Mouse (Mus musculus) neural tube, embryonic 13.5 days (tissue): ENCODE measurements around the gene Pik3cb. TPM values are rescaled to one million over a fixed set of nuclear protein-coding genes. Genes with fewer than 3 reads are reported as not detected.

Source experiments
- ATAC-seq: fragments of 200-750 bp; cut with Nextera tagmentation; 2 replicates; pipeline ENCODE4 v1.8.0; 2017; ENCODE audit warnings: low read depth, mild to moderate bottlenecking, moderate TSS enrichment, moderate library complexity
- H3K27ac ChIP-seq: fragments of 300-500 bp; sonication (generic); replicated peaks from 2 replicates; pipeline ENCODE4 v1.5.1; 2015; ENCODE audit warnings: moderate library complexity, mild to moderate bottlenecking, inconsistent platforms
- H3K27me3 ChIP-seq: fragments of 300-500 bp; sonication (generic); 2 replicates; pipeline ENCODE4 v1.6.1; 2015; ENCODE audit warnings: mild to moderate bottlenecking, inconsistent platforms
- H3K36me3 ChIP-seq: fragments of 300-500 bp; sonication (generic); 2 replicates; pipeline ENCODE4 v1.6.1; 2015; ENCODE audit warnings: mild to moderate bottlenecking, inconsistent platforms
- H3K4me1 ChIP-seq: fragments of 300-500 bp; sonication (generic); replicated peaks from 2 replicates; pipeline ENCODE4 v1.6.1; 2015; ENCODE audit warnings: inconsistent platforms
- H3K4me2 ChIP-seq: fragments of 300-500 bp; sonication (generic); 2 replicates; pipeline ENCODE4 v1.6.1; 2015; ENCODE audit warnings: inconsistent platforms, mild to moderate bottlenecking, moderate library complexity
- H3K4me3 ChIP-seq: fragments of 300-500 bp; sonication (generic); 2 replicates; pipeline ENCODE4 v1.5.1; 2015; ENCODE audit warnings: mild to moderate bottlenecking, inconsistent platforms
- H3K9ac ChIP-seq: fragments of 300-500 bp; sonication (generic); 2 replicates; pipeline ENCODE4 v1.6.1; 2015; ENCODE audit warnings: moderate library complexity, mild to moderate bottlenecking, inconsistent platforms
- H3K9me3 ChIP-seq: fragments of 300-500 bp; sonication (generic); 2 replicates; pipeline ENCODE4 v1.6.1; 2016; ENCODE audit warnings: inconsistent platforms
- WGBS: fragments of 180-500 bp; shearing (Covaris S2); methylation state at CpG from one replicate; pipeline ENCODE4 v1.1.7; 2015; 5-methylcytosine and 5-hydroxymethylcytosine counted together
- polyA plus RNA-seq: library from polyadenylated mRNA; unstranded; fragments of >200 nt; fragmentation: Nextera tagmentation; extraction: Ambion mirVana; gene quantifications from 2 replicates; pipeline ENCODE4 v1.2.1, GENCODE M21; 2015

Pik3cb gene
- polyA plus RNA-seq, 1 experiment from 2014 or later: 2.1 TPM

GRCm38 (mm10) chr9:99065311-99065710 is 75.1 kb downstream of the Pik3cb start:
- no peak overlapping the region for H3K4me3 ChIP-seq
- 71% methylated on average over 5 of the region's 5 CpGs for WGBS
- no peaks in the 10 kb centered on the region for H3K4me1 ChIP-seq
- H3K9me3 ChIP-seq: no peaks in the 10 kb centered on the region
- peaks cover 42% of the 10 kb centered on the region for H3K36me3 ChIP-seq
- no peak overlapping the region for H3K4me2 ChIP-seq
- no peaks in the 10 kb centered on the region for H3K27me3 ChIP-seq
- H3K27ac ChIP-seq: no peak overlapping the region
- ATAC-seq: no peak
- no peak overlapping the region for H3K9ac ChIP-seq

DNA sequence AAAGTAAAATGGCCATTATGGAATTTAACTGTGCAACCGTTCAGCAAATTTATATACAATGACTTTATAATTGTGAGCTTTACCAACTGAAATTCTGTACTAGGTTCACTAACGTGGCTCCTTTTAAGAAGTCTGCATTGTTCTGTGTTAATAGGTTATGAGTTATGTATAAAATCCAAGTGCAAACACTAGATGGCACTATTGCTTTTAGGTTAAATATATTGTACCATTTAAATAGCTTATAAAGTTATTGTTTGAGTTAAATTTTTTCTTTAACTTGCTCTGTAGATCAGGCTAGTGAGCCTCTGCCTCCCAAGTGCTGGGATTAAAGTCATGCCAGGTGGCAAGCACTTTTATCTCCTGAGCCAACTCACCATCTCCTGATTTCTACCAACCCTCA is 76.2 kb downstream of the Pik3cb start:
- H3K9me3 ChIP-seq: no peaks in the 10 kb centered on the region

DNA sequence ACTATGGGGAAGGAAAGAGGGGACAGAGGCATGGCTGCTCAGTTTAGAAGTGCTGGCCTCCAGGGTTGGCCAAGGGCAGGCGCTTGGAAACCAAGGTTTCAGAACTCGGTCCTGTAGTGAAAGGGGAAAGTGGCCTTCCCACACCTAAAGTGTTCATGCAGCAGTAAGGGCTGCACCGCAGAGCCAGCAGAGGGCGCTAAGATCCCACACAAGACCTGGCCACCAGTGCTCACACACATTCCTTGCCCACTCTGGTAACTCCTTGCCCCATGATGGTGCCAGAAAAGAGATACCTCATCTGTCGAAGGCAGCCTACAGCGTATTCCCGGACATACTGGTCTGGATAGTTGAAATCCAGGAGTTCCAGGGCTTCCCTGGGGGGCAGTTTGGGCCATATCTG is 77.9 kb downstream of the Pik3cb start:
- WGBS: 42% methylated on average over 7 of the region's 7 CpGs
- no peak overlapping the region for H3K27ac ChIP-seq
- no peaks in the 10 kb centered on the region for H3K9me3 ChIP-seq
- no peak overlapping the region for H3K9ac ChIP-seq
- no peak overlapping the region for H3K4me2 ChIP-seq
- no peaks in the 10 kb centered on the region for H3K4me1 ChIP-seq
- no peak overlapping the region for H3K4me3 ChIP-seq
- H3K27me3 ChIP-seq: no peaks in the 10 kb centered on the region
- peaks cover 43% of the 10 kb centered on the region for H3K36me3 ChIP-seq
- ATAC-seq: peak; percentile 83

More for the DNA sequence above, 76.2 kb downstream of the Pik3cb start:
- 59% methylated on average over 2 of the region's 2 CpGs for WGBS
- Histone ChIP-seq H3K27ac (no peak overlapping the region), H3K4me2 (no peak overlapping the region), H3K36me3 (peaks cover 39% of the 10 kb centered on the region), H3K4me3 (no peak overlapping the region), H3K27me3 (no peaks in the 10 kb centered on the region), H3K9ac (no peak overlapping the region), H3K4me1 (no peaks in the 10 kb centered on the region)
- no peak for ATAC-seq

DNA sequence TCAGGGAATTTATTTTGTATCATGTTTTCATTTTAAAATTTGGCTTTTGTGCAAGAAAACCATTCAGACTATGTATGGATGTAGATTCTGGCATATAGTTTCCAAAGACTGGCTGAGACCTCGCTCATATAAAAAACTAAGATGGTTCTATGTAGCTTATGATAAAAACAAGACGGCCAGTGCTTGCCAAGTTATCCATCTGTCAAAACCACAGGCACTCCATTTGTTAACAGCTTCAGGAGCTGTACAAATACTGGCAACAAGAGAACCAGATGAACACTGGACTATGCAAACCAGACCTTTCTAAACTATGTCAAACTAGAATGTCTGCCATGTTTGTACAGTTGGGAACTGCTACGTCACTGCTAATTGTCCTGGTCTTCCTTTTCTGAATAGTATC is 82.7 kb downstream of the Pik3cb start:
- Histone ChIP-seq H3K4me2 (no peak overlapping the region), H3K36me3 (peaks cover 31% of the 10 kb centered on the region), H3K27ac (no peak overlapping the region), H3K4me3 (no peak overlapping the region), H3K9me3 (no peaks in the 10 kb centered on the region), H3K4me1 (no peaks in the 10 kb centered on the region), H3K9ac (no peak overlapping the region), H3K27me3 (no peaks in the 10 kb centered on the region)
- 92% methylated on average over 3 of the region's 3 CpGs for WGBS
- no peak for ATAC-seq

- no peak overlapping the region for H3K4me3 ChIP-seq
- 78% methylated on average over 6 of the region's 6 CpGs for WGBS
- H3K4me2 ChIP-seq: no peak overlapping the region
- H3K9me3 ChIP-seq: no peaks in the 10 kb centered on the region
- no peak overlapping the region for H3K9ac ChIP-seq
- H3K27me3 ChIP-seq: no peaks in the 10 kb centered on the region
- no peak overlapping the region for H3K27ac ChIP-seq
- ATAC-seq: no peak
- H3K4me1 ChIP-seq: 0 out of 2 replicates have a peak, but pooled peaks cover 4% of the 10 kb centered on the region
- H3K36me3 ChIP-seq: peaks cover 26% of the 10 kb centered on the region
Observed at GRCm38 (mm10) chr9:99049760-99050159, 90.7 kb downstream of the Pik3cb start.

DNA sequence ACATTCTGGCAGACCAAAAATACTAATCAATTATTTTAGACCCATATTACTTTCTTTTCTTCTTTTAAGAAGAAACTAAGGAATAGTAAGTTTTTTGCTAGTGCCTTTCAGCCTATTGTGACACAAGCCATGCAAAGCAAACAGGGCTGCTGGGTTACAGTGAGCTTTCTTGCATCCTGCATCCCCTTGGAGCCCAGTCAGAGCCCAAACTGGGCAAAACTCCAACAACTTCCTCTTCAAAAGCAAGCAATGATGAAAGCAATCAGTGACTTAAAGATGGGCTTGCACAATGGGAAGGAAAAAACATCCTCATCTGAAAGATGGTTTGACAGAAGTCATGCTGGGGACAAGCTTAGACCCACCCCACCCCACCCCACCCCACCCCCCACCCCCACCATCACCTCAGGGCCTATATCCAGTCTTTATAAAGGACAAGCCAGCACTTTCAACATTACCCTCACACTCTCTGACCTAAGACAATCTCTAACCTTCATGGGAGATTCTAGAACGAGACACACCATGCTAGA is 91.6 kb downstream of the Pik3cb start:
- Histone ChIP-seq H3K4me1 (0 out of 2 replicates have a peak, but pooled peaks cover 4% of the 10 kb centered on the region), H3K9me3 (no peaks in the 10 kb centered on the region), H3K4me2 (no peak overlapping the region), H3K9ac (no peak overlapping the region), H3K27ac (no peak overlapping the region; the same call in 1 of the 2 replicates), H3K36me3 (peaks cover 23% of the 10 kb centered on the region), H3K27me3 (no peaks in the 10 kb centered on the region), H3K4me3 (no peak overlapping the region)
- ATAC-seq: no peak
- 72% methylated on average over 1 of the region's 1 CpGs for WGBS

DNA sequence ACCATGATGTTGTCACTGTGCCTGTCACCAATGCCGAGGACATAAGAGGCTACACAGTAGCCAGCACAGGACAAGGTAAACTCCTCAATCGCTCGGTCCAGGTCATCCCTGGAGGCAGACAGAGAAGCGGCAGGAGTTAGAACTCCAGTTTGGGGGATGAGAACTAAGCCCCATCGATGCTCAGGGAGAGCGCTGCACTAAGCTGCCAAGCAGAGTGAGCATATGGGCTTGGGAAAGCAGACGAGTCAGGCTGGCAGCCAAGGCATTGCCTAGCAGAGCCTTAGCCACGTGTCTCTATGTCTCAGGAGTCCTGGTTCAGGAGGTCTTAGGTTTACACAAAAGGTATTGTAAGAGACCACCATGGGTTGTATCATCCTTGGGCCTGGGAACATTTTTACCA is 95.7 kb downstream of the Pik3cb start:
- 89% methylated on average over 8 of the region's 8 CpGs for WGBS
- Histone ChIP-seq H3K27me3 (no peaks in the 10 kb centered on the region), H3K4me1 (0 out of 2 replicates have a peak, but pooled peaks cover 4% of the 10 kb centered on the region), H3K27ac (no peak overlapping the region), H3K4me2 (no peak overlapping the region), H3K36me3 (peaks cover 36% of the 10 kb centered on the region), H3K4me3 (no peak overlapping the region), H3K9ac (no peak overlapping the region), H3K9me3 (no peaks in the 10 kb centered on the region)
- ATAC-seq: no peak

GRCm38 (mm10) chr9:99042641-99043040 is 97.8 kb downstream of the Pik3cb start:
- Histone ChIP-seq H3K4me2 (no peak overlapping the region), H3K36me3 (peaks cover 50% of the 10 kb centered on the region), H3K9ac (no peak overlapping the region), H3K27me3 (no peaks in the 10 kb centered on the region), H3K27ac (no peak overlapping the region), H3K9me3 (no peaks in the 10 kb centered on the region), H3K4me3 (no peak overlapping the region), H3K4me1 (no peaks in the 10 kb centered on the region)
- WGBS: 94% methylated on average over 4 of the region's 4 CpGs
- no peak for ATAC-seq

GRCm38 (mm10) chr9:99041994-99042393 is 98.4 kb downstream of the Pik3cb start:
- Histone ChIP-seq H3K36me3 (peaks cover 50% of the 10 kb centered on the region), H3K4me1 (no peaks in the 10 kb centered on the region), H3K4me3 (no peak overlapping the region), H3K4me2 (no peak overlapping the region), H3K27me3 (no peaks in the 10 kb centered on the region), H3K9ac (no peak overlapping the region), H3K27ac (no peak overlapping the region), H3K9me3 (no peaks in the 10 kb centered on the region)
- WGBS: 85% methylated on average over 9 of the region's 9 CpGs
- ATAC-seq: no peak

- 85% methylated on average over 12 of the region's 12 CpGs for WGBS
- ATAC-seq: no peak
Observed at GRCm38 (mm10) chr9:99035575-99035974, 104.8 kb downstream of the Pik3cb start, which contains the start of gene Gm1123. TSS of gene Gm1123 (minus strand) at chr9:99035715.

DNA sequence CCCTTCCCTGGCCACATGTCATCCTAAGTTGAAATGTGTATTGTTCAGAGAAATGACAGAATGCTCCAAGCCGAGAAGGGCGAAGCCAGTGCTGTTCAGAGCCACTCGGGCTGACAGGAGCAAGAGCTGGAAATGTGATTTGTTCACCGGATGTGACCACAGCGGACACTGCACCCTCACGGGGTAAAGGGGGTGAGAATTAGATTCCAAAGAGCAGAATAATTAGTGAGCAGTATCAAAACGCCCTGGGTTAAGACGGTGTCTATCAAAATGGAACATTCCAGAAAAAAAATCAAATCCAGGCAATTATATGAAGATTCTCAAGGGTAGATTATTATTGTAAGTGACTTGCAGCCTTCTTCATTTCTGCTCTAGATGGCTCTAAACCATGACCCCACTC is 106.3 kb downstream of the Pik3cb start:
- no peak for ATAC-seq
- peaks cover 8% of the 10 kb centered on the region for H3K36me3 ChIP-seq
- no peak overlapping the region for H3K27ac ChIP-seq
- no peak overlapping the region for H3K9ac ChIP-seq
- 87% methylated on average over 8 of the region's 8 CpGs for WGBS
- no peak overlapping the region for H3K4me3 ChIP-seq
- no peaks in the 10 kb centered on the region for H3K9me3 ChIP-seq
- no peaks in the 10 kb centered on the region for H3K27me3 ChIP-seq
- H3K4me1 ChIP-seq: no peaks in the 10 kb centered on the region
- H3K4me2 ChIP-seq: no peak overlapping the region

More at GRCm38 (mm10) chr9:99035575-99035974, 104.8 kb downstream of the Pik3cb start, which contains the start of gene Gm1123:
- Histone ChIP-seq H3K36me3 (peaks cover 20% of the 10 kb centered on the region), H3K27me3 (no peaks in the 10 kb centered on the region), H3K4me2 (no peak within 1 kb of the TSS), H3K4me1 (no peaks in the 10 kb centered on the region), H3K9ac (no peak within 1 kb of the TSS), H3K9me3 (no peaks in the 10 kb centered on the region), H3K27ac (no peak within 1 kb of the TSS), H3K4me3 (no peak within 1 kb of the TSS)

GRCm38 (mm10) chr9:99032031-99032430 is 108.4 kb downstream of the Pik3cb start:
- H3K4me3 ChIP-seq: no peak overlapping the region
- H3K9me3 ChIP-seq: no peaks in the 10 kb centered on the region
- no peak overlapping the region for H3K4me2 ChIP-seq
- no peaks in the 10 kb centered on the region for H3K27me3 ChIP-seq
- WGBS: 81% methylated on average over 8 of the region's 8 CpGs
- H3K36me3 ChIP-seq: no peaks in the 10 kb centered on the region
- H3K27ac ChIP-seq: no peak overlapping the region
- no peak for ATAC-seq
- no peaks in the 10 kb centered on the region for H3K4me1 ChIP-seq
- no peak overlapping the region for H3K9ac ChIP-seq

DNA sequence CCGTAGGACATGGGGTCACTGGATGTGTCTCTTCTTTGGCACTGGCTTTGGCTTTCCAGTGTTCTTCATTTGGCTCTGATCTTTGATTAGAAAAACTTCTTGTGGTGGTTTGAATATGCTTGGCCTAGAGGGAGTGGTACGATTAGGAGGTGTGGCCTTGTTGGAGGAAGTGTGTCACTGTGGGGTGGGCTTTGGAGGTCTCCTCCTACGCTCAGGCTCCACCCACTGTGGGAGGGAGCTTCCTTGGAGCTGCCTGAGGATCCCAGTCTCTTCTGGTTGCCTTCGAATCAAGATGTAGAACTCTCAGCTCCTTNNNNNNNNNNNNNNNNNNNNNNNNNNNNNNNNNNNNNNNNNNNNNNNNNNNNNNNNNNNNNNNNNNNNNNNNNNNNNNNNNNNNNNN is 118.7 kb downstream of the Pik3cb start:
- H3K36me3 ChIP-seq: no peaks in the 10 kb centered on the region
- no peaks in the 10 kb centered on the region for H3K9me3 ChIP-seq
- no peak overlapping the region for H3K9ac ChIP-seq
- no peak overlapping the region for H3K4me2 ChIP-seq
- H3K4me3 ChIP-seq: no peak overlapping the region
- H3K27me3 ChIP-seq: no peaks in the 10 kb centered on the region
- H3K4me1 ChIP-seq: no peaks in the 10 kb centered on the region
- ATAC-seq: no peak
- WGBS: 78% methylated on average over 4 of the region's 4 CpGs
- H3K27ac ChIP-seq: no peak overlapping the region
